Mouse (Mus musculus) E14TG2a.4 (cell line): ENCODE measurements around the gene Gm4952.

Experiments
- CTCF ChIP-seq: conservative IDR thresholded peaks from 2 replicates; pipeline ENCODE4 v1.5.1; 2014; ENCODE audit warnings: low read length
- NANOG ChIP-seq: IDR thresholded peaks from 2 replicates; pipeline ENCODE4 v1.6.1; 2014; ENCODE audit warnings: borderline replicate concordance, low read length, mixed read lengths

DNA sequence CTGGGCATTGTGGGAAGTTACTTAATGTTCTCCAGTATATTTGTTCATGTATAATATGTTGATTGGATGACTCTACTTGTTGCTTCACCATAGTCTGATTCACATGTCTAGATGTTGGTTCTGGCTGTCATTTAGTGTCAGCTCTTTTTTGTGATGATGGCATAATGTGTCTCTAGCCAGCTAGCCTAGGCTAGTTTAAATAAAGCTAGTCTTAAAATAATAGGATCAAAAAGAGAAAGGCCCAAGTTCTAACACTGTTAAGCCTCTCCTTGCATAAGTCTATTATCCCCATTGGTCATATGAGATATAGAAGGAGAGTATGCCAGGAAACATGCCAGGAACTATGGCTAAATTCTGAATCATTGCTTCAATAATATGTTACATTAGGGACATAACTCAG, 49.7 kb downstream of the Gm4952 start:
- TF ChIP-seq CTCF: no peak
- no peak for TF ChIP-seq NANOG
